Mouse (Mus musculus): ENCODE measurements at regions not wholly inside any gene's neighbourhood (a gene's known extent, or its start where the extent isn't known, plus 50 kb on each side); places are given as distances from the start of the nearest gene placed in this dataset.

DNA sequence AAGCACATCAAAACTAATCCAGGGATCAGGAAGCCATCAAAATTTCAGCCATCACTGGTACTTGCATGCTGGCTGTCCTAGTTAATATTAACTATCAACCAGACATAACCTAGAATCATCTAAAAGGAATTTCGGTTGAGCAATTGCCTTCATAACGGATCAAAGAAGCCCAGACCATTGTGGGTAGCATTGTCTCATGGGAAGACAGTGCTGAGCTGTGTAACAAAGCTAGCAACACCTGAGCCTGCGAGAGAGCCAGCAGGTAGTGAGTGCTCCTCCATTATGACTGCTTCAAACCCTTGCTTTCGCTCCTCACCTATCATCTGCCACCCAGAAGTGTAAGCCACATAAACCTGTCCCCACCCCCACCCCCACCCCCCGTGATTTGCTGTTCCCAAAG, 169.6 kb upstream of the Fat1 start:
- DNase-seq: no peak

DNA sequence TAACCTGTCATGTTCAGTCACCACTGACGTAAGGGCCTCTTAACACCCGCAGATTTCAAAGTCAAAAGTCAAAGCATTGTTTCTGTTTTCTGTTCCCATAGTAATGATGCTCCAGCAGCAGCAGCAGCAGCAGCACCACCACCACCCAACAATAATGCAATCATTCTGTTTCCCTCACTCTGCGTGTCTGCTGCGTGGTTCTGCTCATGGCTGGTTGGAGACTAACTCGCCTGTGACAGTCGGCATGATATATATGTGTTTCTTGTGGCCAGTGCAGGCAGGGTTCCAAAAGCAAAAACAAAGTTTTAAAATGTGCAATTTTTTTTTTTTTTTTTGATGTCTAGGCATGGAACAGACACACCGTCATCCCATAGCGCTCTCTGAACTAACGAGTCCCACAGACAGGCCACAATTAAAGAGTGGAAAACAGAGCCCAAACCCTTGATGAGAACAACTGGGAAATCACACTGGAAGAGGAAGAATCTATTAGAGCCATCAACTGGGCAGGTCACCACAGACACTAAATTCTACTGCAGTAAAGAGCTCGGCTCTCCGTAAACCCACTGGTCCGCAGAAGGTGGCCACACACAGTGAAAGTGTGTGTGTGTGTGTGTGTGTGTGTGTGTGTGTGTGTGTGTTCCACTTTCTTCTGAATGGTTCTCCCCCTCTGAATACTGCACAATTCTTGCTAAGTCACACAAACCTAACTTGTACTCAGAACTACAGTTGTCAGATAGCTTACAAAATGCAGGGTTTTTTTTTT, 169.0 kb upstream of the Fat1 start:
- no peak for DNase-seq

DNA sequence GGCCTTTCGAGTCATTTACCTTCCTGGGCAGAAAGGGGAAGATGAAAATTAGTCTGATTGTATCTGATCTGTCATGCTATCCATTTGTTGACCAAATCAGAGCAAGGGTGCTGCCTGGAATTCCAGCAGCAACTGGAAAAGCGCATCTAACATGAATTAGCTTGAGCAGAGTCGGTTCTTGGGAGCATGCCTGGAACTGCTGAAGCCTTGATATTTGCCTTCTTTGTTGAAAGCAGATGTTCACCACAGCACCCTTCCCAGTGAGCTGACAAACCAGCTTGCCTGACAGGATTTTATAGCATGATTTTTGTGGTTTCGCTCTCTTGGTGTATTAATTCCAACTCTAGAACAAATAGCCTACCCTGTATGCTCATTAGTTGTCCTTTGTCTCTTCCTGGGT, 168.0 kb upstream of the Fat1 start:
- no peak for DNase-seq

DNA sequence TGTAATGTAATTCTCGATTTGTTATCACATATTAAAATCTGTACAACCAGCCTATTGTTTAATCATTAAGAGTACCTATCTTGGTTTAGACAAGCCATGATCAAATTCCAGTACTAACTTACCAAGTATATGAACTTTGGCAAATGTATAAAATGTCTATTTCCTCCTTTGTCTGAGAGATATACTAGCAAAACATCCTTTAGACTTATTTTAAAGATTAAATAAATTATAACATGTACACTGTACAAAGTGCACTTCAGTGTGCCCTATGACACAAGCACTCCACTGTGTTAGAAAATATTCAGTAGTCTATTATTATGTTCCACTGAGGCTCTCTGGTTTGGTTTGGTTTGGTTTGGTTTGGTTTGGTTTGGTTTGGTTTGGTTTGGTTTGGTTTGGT, 156.0 kb upstream of the Fat1 start:
- DNase-seq: no peak

DNA sequence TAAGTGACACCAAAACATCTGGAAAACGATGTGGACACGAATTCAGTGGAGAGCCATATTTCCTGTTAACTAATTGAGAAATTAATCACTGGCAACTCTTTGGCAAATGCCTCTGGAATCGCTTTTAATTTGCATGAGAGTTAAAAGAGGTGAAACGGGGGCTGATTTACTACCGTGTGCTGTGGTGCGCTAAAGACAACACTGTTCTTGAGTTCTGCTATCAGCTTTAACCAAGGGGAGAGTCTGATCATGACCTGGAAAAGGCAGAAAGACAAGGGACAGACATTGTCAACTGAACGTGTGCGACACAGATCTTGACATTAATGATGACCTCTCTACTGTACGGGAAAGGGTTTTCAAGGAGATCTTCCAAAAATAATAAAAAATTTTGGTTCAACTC, 152.8 kb upstream of the Fat1 start:
- no peak for DNase-seq

DNA sequence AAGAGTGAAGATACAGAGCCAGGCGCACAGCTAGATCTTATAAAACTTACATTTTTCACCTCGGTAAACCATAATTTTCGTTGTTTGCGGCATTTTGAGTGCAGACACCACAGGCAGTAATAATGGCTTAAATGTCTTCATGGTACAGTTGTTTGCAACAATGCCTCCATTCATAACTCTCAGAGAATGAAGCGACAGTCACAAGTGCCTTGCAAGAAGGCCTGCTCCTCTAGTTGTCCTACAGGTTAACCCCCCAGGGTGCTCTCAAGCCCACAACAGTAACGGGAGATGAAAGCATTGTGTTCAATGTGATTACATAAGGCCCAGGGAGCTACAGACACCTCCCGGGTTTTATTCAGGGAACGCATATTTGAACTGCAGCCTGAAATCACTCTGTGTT, 150.1 kb upstream of the Fat1 start:
- no peak for DNase-seq

DNA sequence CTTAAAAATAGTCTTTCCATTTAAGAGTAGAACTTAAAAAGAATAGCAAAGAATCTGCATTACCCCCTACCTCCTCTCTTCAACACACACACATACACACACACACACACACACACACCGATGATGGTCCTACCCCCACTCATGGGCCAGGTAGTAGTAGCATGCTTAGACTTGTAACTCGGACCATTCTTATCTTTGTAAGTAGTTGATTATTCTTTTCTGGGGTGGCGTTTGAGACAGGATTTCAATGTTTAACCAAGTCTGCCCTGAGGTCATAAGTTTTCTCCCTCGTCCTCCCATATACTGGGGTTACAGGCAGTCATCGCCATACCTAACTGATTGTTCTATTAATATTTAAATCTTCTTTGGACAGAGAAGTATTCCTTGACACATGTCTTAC, 148.5 kb upstream of the Fat1 start:
- no peak for DNase-seq

DNA sequence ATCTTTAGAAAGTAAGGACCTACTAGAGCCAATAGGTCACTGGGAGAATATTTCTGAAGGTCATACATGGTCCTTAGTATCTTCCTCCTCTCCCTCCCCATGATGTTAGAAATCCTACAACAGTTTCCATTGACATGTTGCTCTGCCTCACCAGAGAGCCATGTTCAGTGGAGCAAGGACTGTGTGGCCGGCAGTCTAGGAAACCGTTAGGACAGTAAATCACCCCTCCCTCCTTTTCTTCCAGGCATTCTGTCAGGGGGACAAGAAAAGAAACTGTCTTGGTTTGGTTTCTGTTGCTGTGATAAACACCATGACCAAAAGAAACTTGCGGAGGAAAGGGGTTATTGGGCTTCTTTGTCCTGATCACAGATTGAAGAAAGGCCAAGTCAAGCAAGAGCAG, 147.0 kb upstream of the Fat1 start:
- DNase-seq: no peak

DNA sequence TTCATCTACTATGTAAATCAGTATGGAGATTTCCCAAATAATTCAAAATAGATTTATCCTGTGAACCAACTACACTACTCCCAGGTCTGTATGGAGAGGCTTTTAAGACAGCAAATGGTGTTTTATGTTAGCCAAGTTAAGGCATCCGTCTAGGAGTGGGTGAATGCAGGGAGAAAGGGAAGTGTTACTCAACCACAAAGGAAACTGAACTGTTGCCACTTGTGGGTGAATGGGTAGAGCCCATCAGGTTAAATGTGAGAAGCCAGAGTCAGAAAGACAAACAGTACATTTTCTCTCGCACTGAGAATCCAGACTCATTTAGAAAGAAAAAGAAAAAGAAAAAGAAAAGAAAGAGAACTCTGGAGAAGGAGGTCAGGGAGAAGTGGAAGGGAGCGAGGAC, 135.7 kb upstream of the Fat1 start:
- DNase-seq: no peak

DNA sequence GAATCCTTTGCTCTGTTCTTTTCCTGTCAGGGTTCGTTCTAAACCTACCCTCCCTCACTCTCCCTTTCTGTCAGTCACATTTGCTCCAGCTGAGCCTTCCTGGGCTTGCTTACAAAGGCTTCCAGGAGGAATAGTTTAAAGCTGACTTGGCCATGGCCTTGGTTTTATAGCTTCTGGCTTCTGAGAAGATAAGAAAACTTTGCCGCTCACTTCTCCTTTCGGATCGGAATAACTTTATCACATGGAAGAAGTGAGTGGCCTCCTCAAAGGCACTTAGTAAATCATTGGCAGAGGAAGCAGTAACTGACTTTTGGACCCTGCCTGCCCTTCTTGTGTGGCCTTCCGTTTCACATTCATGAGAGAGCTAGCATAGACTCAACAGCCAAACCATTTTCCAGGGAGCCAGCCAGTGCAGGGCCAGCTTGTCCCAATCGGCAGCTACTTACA, 134.4 kb upstream of the Fat1 start:
- DNase-seq: peak; percentile 53

DNA sequence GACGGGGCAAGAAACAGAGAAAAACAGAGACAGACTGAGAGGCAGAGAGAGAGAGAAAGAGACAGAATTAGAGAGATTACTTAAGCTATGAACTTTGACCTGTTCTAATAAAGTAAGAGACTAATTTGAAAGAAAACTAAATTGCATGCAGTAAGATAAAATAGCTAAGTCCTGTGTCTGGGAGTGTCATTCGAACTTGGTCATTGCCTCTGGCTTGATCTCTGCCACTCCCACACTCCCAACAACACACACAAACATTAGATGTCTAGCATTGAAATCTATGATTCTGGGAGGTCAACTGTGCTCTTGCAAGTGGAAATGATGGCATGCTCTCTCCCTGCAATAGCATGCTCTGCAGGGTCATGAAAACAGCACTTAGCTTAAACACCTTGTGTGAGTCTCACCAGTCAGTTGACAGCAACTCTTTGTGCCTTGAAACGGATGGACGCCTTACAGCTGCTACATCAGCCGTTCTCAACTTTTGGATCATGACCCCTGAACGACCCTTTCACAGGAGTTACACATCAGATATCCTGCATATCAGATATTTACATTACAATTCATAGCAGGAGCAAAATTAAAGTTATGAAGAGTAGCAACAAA, 133.5 kb upstream of the Fat1 start:
- DNase-seq: no peak

DNA sequence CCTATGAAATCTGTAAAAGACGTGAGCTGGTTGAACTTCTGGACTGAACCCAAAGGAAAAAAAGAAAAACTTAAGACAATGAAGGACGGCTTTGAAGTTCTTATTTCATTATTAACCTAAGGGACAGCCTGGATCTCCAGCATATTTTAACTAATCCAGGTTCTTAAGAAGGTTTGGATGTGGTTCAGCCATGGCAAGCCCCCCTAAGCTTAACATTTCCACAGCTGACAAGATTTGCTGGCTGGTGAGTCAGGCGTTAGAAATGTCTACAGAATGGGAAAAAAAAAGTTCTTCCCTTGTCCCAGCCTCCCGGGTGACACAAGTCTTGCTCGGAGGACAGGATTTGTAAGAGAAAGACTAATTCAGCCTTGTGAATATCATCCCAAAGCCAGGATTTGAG, 132.9 kb upstream of the Fat1 start:
- peak; percentile 14 for DNase-seq

DNA sequence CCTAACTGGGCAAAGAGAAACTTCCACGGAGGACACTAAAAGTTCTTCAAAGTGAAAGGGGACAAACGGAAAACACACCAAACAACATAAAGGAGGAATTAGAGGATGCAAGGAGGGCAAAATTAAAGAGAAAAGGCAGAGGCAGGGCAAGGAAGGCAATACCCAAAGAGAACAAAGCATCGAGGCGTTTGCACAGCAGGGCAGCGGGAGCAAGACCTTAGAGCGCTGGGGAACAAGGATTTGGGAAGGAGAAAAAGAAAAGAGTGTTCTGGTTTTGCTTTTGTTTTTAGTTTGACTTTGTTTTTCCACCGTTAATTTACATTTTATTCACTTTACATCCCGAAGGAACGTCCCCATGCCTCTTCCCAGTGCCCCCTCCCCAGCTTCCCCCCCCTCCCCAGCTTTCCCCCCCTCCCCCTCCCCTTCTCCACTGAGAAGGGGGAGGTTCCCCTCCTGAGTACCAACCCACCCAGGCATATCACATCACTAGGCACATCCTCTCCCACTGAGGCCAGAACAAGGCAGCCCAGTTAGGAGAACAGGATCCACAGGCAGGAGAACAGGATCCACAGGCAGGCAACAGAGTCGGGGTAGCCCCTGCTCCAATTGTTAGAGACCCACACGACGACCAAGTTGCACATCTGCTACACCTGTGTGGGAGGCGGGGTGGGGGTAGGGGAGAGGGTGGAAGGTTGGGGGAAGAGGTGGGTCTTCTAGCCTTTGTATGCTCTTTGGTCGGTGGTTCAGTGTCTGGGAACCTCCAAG, 130.7 kb upstream of the Fat1 start:
- no peak for DNase-seq

DNA sequence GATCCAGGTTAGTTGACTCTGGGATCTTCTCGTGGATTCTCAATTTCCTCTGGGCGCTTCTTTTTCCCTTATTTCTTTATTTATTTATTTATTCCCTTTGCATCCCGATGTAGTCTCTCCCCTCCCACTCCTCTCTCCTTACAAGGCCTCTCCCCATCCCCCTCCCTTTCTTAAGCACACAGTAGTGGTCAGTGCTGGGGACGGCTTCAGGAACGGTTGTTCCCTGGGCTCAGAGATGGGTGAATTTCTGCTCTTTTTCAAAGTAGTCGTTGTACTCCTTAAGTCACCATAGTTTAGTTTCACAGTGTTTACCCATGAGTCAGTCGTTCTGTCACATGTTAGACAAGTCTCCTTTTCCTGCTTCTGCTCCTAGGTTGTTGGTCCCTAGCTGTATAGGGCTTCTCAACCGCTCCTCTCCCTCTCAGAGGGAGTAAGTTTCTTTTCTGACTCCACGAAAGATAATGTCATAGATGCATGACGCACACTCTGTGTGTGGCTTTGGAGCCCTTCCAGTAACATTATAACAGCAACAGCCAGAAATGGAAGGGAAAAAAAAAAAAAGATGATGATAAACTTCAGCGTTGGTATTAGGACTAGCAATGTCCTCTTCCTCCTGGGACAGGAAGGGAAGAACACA, 129.9 kb upstream of the Fat1 start:
- peak; percentile 13 for DNase-seq

DNA sequence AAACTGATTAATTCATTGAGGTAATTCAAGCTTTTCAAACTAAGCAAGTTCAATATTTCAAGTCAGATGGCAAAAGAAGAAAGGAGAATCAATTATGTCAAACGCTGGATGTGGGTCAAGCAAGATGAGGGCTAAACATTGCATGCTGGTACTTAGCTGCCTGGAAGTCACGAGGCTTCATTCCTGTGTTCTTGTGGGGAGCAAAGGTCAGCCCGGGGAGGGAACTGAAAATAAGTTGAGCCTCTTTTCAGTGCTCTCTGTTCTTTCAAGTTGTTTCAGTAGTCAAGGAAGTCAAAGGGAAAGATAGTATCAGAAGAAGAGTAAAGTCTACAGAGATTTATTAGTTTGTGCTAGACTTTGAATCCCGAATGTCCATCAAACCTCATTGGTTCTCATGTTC, 122.9 kb upstream of the Fat1 start:
- DNase-seq: no peak

DNA sequence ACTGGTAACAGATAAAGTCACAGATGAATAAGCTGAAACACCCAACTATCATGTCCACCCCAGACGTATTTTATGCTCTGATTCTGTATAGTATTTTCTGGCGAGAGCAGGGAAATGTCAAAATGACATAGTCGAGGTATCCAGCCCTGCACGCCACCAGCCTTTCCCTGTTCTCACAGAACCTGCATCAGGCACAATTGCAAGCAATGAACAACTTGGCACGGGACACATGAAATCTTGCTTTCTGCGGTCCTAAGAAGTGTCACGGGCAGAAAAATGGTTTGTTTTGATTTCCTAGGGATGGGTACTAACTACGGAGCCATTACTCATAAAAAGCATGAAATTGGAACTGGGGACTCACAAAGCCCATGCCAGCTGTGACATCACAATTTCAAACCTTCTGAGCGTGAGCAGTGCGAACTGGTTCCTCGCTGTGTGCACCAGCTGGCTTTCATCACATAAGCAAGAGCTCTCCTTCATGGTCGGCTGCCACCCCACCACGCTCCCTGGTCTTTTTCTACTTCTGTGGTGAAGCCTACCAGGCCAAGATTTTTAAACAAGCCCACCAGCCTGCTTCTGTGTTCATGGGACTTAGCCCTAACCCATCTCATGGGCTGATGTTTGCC, 117.6 kb upstream of the Fat1 start:
- peak; percentile 34 for DNase-seq

DNA sequence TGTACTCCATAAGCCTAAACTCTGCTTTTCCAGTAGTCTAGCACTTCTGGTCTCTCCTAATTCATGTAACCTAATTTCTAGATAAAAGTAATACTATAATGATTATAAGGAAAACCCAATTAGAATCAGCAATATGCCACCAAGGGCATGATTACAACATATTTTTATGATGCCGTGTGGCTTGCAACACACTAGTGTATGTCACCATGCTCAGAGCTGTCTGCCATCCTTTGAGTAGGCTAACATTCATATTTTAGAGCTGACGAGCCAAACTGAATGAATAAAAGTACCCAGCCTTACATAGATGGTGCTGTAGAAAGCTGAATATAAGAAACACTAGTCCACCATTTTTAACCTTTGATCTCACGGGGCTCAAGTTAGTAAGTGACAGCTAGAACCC, 116.0 kb upstream of the Fat1 start:
- DNase-seq: no peak

DNA sequence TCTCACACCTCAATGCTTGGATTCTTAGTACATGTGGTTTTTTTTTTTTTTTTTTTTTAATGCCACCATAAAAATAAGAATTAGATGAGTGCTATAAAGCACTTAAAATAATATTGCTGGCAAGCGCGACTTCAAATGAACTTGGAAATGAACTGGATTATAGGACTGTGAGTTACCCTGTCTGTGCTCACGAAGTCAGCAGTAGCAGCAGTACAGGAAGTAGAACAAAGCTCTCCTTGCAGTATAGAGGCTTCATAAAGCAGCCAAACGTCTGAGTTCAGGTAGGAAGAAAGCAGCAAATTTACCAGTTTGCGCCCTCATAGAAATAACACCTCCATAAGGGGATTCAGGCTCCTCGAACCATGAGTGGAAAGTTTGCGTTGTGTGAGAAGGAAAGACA, 115.6 kb upstream of the Fat1 start:
- no peak for DNase-seq

DNA sequence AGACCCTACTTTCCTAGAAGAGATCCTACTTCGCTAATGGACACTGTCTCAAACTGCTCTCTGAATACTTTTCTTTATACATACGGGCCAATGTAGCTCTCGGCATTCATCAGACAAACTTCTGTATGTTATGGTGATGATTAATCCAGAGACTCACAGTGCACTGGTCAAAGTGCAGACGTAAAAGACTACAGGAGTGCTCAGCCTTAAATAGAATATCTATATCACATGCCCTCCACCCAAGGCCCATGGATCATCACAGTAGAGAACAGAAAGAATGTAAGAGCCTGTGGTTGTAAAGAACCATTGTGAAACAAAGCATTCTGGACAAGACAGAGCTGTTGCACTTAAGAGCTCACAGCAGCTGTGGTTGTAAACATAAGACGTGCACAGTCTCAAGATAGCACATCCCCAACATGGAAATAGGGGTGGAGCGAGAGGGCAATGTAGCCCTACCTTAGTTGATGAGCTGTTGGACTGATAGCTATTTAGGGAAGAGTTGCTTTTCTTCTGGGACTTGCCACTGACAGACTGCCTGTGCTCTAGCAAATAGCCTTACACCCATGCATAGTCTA, 110.0 kb upstream of the Fat1 start:
- no peak for DNase-seq

DNA sequence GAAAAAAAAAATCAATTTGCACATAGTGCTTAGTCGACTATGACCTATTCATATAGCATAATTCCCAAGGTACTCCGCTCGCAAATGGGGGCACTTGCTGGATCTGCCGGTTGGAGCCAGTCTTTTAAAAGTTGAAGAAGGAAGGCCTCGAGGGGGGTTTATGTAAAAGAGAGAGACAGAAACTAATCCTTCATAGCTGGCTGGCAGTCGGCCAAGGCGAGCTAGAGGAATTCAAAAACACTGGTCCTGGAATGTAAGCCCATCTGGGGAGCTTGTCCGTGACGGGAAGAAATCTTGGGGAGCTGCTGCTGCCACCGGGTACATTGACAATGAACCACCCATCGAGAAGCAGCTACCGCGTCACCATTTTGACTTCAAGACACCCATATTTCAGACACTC, 108.3 kb upstream of the Fat1 start:
- DNase-seq: peak; percentile 72

DNA sequence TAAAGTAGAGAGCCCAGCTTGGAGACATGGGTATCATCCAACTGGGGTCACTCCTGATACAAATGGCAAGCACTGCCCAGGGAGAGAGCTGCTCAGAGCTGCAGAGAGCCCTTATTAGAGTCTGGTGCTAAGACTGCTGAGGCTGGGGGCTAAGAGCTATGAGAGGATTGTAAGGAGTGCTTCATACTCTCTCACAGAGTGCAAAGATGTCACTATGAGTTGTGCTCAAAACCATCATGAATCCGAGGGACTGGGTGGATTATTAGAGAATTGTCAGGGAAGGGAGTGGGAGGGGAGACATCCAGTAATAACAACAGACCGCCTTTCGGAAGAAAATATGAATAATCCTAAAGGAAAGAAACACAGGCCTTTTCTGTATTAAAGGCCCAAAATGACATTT, 107.2 kb upstream of the Fat1 start:
- DNase-seq: no peak

DNA sequence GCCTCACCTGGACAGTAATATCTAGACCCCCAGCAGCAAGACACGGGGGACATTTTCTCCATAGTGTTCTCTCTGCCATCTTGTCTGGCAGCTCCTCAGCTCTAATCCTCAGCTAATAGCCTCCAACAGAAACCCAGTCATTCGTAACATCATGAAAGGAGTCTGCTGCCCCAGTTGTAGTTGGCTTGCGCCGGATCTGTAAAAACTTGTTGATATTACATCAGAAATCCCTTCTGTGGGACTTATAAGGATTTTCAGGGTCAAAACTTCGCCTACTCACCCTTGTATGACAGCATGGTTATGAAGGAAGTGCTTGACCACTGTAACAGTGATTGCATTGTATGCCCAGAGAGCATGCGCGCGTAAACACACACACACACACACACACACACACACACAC, 96.8 kb upstream of the Fat1 start:
- DNase-seq: no peak
